Mouse (Mus musculus) CD8-positive naive resting alpha-beta T cell, adult 2 months (primary cell): ENCODE measurements around the gene Ssbp4.
"Not testable (repeated sequence)": the region's sequence is repeated elsewhere in the genome, so short reads cannot be mapped to it uniquely, and the experiment has no call there.

ENCODE experiments used
- DNase-seq, 2 experiments: peaks; one replicate each; pipeline ENCODE4 v3.0.0; 2022; ENCODE audit warnings: low read depth in 2 of 2, low spot score in 2 of 2

The Ssbp4 gene

DNA sequence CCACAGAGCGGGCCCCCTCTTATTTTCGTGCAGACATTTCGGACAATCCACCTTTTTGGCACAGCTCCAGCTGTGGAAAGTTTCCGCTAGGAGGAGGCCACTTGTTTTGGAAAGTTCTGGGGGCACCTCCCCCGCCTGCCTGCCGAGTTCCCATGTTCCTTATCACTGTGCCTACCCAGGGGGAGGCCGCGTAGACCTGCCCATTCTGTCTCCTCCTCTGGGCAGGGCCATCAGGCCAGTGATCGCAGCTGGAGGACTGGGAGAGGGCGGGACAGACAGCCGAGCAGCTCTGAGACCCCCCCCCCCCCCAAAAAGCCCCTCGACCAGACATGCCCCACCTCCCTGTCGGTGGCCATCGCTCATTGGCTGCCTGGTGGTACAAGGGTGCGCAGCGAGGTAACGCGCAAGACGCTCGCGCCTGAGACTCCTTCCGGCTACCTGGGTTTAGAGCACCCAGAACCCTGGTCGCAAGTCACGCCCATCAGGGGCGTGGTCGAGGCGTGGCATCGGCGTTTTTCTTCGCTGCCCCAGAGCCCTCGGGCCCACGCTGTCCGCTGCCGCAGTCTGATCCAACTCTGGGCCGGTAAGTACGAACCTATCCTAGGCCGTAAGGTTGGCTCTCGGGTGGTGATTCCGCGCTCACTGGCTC lies 14.6 kb downstream of the Ssbp4 start, which contains the start of gene Isyna1:
Isyna1 (plus strand) TSS at position 413 of the 649 bp plus-strand sequence.
- peak; percentile 58 to 65 for DNase-seq

DNA sequence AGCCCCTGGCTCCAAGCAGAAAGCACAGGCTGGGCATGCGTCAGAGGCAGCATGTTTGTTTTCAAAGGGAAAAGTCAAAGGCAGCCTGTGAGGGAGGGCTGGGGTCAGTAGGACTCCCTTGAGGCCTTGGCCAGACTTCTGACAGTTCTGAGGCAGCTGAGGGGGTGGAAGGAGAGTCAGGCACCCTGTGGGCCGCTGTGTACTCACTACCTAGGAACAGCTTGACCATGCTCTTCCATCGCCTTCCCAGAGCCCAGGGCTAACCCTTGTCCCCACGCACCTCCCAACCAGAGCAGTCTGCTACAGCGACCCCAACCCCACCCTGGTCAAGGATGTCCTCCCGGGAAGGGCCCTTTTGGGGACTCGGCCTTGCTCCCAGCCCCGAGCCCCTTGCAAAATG lies 15.5 kb downstream of the Ssbp4 start:
- no peak for DNase-seq

DNA sequence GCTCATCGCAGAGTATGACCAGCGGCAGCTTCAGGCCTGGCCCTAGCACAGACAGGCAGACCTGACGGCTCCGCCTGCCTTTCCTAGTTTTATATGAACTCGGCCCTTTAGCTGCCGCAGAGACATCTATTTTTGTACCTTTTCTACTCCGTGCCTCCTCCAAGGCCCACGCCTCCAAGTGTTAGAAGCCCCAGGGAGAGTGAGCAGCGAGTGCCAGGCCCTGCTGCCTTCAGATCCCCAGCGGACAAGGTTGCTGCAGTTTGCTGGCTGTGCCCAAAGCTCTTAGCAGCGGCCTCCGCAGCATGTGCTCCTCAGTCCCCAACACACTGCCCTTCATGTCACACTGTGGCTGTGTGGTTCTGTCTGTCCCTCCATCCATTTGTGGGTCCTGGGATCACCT lies 17.1 kb downstream of the Ssbp4 start:
- DNase-seq, result no peak

DNA sequence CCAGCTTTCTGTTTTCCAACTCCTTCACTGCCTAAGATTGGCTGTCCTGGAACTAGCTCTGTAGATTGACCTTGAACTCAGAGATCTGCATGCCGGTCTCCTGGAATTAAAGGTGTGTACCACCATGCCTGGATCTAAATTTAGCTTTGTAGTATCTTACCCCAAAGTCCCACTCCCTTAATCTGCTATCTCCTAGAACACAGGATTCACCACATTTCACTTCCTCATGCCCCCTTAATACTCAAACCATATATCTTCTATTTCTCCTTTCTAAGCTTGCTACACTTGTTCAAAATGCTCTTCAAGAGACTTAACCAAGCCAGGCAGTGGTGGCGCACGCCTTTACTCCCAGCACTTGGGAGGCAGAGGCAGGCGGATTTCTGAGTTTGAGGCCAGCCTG lies 20.7 kb downstream of the Ssbp4 start:
- DNase-seq, result not testable (repeated sequence)

DNA sequence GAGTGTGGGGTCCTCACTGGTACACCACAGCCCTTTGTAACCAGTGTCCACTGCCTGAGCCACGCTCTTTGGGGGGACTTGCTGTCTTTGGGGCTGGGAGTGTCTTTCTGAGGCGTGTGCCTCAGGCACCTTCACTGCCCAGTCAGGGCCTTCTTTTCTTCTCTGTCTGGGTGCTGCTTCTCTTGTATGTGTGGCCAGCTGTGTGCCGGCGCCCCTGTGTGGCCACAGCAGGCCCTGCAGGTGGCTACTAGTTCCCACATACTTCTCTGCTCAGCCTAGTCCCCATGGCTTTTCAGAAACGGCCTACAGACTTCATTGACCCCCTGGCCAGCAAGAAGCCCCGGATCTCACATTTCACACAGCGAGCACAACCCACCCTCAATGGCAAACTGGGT lies 23.4 kb downstream of the Ssbp4 start:
- peak in 1 of 2 experiments; percentile 52 for DNase-seq

DNA sequence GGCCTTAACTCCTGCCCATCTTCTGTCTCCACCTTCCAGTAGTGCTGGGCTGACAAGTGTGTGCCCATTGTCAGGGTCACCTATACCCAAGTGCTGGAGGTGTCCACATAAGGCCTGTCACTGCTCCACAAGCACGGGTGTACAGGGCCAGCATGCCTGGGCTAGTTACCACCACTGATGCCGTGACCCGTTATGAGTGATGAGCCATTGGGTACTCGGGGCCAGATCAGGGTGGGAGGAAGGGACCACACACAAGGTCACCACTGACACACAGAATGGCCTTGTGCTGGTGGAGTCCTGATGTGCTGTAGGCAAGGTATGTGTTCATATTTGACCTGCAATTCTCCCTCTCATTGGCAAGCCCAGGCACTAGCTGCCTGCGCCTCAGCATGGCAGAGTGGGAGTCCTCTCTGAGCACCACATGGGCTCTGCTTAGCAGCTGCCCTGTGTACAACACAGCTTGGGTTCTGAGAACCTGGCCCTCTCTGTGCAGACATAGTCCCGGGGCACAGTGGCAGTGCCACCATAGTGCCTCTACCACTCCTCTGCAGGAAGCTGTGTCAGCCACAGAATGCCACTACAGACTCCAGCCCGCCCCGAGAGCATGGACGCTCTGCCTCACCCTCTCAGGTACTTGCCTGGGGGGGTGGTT lies 23.9 kb downstream of the Ssbp4 start:
- DNase-seq, result no peak

DNA sequence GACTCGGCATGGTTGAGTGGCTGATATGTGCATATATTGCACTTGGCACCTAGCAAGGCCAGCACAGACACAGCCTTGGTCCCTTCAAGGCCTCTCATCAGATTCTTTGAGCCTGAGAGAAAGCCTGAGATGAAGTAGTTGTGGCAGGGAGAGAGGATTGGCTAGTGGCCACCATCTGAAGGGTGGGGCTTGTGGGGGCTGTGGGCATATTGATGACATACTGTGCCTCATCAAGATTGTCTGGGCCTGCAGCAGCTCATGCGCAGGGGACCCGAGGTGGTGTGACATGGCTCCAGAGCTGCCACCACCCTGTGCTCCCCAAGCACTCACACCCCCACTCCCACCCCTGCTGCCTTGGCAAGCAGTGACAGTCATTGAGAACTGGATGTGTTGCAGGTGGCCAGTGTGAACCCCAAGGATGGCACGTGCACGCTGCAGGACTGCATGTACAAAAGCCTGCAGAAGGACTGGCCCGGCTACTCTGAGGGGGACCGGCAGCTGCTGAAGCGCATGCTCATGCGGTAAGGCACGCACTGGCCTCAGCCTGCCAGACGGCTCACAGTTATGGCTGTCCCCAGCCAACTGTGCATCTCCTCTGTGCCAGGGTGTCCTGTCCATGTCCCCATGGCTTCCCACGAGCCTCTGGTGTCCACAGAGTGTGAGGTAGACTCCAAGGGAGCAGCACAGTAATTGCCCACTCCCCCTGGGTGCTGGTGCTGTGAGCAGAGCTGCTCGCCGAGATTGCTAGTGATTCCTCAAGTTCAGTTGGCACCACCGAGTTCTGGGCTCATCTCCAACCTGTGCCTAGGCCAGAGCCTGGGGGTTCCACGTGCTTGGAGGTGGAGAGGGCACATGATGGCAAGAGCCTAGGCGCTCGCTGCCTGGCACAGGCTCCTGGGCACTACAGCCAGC lies 24.9 kb downstream of the Ssbp4 start:
- DNase-seq, result no peak

DNA sequence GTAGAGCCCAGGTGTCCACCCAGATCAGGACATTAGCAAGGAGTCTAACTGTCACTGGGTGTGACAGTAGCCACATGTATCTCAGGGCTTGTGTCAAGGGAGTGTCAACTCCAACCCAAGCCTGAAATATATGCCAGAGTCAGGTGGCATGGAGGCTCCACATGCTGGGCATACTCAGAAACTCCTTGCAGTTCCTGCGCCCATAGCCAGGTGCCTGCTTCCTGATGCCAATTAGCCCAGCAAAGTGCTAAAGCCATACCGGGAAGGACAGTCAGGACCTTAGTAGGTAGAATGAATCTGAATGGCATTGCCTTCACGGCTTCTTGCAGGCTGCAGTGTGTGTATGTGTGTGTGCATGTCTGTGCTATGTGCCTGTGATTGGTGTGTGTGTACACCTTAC lies 31.5 kb downstream of the Ssbp4 start:
- no peak for DNase-seq

DNA sequence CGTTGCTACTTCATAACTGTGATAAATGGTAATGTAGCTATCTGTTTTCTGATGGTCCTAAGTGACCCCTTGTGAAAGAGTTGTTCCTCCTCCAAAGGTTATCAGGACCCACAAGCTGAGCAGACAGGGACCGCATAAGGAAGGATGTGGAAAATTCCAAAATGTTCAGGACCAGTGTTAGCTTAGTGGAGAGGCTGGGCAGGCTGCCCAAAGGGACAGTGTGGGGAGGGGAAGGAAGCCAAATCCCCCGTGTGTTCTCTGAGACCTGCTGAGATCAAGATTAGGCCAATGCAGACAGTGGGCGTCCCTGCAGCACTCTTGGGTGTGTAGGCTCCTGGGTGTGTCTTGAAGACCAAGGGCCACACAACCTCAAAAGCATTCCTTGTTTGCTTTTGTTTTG lies 33.8 kb downstream of the Ssbp4 start:
- DNase-seq, result no peak

DNA sequence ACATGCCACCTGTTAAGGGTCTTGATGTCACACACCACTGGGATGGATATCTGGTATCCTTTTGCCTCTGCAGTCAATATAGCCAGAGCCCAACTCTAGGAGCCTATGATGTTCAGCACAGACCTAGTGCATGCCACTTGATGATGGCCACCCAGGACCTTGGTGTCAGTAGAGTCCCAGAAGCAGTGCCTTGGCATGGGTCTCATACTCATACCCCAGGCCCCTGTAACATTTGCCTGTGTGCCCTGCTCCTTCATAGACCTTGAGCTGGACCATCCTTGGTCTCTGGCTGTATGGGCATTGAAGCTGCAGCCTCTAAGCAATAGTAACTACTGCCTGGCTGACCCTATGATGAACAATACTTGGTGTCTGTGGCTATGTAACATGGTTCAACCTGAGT lies 34.4 kb downstream of the Ssbp4 start:
- no peak for DNase-seq

DNA sequence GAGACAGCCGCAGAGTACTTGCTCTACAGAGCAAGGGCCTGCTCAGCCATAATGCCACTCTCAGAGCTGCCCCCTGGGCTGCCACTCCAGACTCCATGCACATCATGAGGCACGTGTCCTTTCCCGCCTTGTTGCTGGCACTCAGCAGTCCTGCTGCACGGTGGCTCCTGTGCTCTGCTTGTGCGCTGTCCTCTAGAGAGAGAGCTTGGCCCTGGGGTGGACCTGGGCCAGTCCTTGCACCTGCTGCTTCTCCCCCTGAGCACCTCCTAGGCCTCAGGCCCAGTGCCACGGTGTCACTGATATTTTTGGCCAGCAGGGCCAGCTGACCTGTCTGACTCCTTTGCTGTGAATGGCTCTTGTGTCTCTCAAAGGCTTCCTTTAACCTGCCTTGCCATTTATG lies 37.7 kb downstream of the Ssbp4 start:
- DNase-seq, result no peak

DNA sequence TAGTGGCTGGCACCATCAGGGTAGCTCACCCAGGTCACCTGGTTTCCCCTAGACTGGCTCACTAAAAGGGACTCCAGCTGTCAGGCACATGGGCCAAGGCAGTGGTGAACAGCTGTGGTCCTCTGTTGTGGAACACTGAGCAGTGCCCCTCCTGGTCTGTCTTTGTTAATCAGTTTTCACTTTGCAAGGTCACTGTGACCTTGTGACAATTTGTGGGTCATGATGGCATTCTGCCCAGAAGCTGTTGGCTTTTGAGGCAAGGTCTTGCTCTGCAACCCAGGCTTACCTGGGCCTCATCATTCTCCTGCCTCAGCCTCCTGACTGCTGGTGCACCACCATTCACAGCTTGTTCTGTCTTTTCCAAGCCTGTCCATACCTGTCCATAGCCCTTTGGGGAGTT lies 38.3 kb downstream of the Ssbp4 start:
- DNase-seq, result no peak

DNA sequence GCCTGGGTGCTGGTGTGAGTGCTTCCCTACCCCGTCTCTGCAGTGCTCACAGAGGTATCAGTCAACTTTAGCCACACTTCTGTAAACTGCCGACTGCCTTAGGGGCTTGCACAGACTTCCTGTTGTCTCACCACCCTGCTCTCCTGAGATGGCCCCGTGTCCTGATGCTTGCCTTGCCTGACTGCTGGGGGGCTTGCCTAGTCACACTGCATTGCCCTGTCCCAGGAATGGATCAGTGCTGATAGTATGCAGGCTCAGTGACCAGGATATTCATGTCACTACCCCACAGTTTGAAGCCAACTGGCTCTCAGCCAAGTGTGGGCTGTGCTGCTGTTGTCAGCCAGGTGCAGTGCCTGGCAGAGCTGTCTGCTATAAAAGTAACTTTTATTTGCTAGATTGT lies 43.1 kb downstream of the Ssbp4 start:
- DNase-seq, result no peak

DNA sequence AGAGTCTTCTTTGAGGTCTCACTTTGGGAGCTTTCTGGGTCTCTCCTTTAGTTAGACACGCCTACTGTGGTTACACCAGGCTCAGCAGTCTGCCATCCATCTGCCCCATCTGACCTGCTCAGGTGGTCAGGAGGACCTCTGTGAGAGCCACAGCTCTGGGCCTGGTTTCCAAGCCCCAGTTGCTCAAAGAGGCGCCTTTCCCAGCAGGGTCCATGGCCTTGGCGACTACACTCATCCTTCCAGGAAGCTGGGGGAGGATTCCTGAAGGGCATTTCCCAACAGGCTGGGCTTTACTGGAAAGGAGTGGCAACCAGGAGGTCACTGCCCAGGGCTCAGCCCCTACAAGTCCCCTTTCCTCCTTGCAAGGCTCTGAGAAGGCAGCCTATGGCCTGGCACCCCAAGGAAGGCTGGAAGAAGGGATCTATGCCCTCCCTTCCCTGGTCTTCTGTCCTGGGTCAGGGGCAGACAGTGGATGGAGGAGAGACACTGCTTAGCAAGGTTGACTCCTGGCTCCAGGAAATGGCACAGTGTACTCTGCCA lies 43.9 kb downstream of the Ssbp4 start:
- no peak for DNase-seq

DNA sequence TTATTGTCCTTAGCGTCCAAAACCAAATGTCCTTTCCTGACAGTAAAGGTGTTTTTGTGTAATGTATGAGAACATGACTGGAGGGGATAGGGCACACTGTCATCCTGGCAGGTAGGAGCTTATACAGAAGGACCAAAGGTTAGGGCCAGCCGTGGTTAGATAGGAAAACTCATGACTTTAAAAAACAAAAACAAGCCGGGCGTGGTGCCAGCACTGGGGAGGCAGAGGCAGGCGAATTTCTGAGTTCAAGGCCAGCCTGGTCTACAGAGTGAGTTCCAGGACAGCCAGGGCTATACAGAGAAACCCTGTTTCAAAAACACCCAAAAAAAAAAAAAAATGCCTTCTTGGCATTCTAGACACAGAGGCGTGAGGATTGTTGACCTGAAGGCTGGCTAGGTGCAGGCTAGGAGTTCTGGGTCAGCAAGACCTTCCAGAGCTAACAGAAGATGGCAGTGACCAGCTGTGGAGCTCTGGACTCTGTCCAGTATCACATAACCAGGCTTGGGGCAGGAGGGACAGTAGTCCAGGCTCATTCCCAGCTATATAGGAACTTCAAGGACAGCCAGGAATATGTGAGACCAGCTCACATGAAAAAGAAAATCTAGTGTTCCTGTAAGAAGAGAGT lies 44.8 kb downstream of the Ssbp4 start:
- DNase-seq, result no peak

DNA sequence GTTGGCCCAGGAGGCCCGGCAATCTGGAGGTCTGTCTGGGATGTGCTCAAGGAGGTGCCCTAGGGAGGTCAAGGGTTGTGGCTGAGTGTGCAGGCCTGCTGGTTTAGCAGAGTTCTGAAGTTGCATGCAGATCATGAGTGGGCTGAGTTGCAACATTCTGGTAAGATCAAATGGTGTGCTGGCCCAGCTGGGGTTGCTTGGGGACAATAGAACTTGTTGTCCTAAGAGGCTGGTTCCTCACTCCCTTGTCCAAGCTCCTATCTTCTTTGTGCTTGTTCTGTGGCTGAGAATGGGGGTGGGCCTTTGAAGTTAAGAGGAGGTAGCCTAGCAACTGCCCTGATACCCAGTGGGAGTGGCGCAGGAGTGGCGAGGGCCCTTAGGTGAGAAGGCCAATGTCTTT lies 45.9 kb downstream of the Ssbp4 start:
- no peak for DNase-seq

DNA sequence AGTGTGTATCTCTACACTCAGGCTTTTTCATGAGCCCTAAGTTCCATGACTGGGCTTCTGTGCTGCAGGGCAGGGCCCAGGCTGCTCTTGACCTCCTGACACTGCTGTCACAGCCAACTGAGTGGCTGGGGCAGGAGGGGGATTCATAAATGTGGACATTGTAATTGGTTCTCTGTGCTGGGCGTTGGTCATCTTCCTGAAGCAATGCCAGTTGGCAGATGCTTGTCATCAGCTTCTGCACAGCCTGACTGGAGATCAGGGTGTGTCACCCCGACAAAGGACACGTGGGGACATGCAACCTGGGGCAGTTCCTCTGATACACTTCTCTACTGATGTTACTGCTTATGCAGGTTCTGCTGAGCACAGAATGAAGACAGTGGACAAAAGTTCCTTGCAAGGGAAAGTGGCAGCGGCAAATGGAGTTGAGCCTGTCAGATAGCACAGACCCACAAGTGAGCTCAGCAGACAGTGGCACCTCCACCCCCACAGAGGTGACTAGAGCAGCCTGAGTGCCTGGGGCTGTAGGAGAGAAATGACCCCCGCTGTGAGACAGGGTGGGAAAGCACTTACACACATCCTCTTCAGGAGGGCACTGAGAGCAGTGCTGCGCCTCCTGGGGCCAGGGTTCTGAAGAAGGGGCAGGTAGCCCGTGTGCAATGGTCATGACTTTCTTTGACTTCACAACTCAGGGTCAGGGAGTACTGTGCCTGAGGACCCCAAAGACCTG lies 46.7 kb downstream of the Ssbp4 start:
- no peak for DNase-seq

DNA sequence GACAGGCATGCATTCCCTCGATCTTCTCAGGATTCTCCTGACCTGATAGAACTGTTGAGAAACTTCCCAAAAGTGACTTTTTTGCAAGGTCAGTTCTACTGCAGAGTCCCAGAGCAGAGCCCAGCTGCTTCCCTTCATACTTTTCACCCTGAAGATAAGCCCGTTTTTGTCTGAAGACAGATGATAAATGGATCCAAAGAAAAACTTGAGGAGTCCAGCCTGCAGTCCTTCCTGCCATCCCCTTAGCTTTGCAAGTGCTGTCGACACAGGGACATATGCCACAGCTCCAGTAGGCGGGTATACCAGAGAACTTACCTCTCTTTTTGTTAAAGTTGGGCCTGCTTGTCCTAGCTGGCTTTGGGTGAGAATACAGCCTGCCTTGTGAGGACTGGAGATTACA lies 47.3 kb downstream of the Ssbp4 start:
- DNase-seq, result no peak

DNA sequence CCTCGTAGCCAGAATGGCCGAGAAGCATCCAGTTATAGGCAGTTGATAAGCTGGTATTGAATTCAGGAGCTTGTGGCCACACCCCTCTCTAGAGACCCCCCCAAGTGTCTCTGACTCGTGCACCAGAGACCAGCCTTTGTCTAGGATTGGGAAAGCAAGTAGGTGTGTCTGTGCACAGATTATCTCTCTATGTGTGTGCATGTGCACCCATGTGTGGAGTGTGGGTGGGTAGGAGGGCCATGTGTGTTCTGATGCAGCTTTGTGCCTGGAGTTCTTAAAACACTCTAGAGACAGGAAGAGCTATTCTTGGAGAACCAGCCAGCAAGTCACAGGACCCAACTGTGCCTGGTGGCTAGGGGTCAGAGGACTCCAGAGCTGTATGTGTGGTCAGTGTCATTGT lies 48.1 kb downstream of the Ssbp4 start:
- DNase-seq, result no peak

DNA sequence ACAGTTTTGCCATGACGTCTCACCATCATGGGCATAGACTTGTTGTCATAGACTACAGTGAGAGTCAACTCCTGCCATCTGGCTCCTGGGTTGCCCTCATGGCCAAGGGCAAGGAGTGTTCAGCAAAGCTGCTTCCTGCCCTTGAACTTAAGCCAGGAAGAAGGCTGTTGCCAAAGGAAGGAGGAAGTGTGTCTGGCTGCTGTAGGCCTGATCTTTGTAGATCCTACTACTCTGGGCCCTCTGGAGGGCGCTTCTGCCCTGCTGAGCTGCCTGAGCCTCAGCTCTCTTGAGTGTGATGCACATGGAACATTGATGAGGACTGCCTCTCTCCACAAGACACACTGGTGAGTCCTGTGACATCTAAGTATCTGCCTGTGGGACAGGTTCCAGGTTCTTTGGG lies 48.6 kb downstream of the Ssbp4 start:
- DNase-seq, result no peak

DNA sequence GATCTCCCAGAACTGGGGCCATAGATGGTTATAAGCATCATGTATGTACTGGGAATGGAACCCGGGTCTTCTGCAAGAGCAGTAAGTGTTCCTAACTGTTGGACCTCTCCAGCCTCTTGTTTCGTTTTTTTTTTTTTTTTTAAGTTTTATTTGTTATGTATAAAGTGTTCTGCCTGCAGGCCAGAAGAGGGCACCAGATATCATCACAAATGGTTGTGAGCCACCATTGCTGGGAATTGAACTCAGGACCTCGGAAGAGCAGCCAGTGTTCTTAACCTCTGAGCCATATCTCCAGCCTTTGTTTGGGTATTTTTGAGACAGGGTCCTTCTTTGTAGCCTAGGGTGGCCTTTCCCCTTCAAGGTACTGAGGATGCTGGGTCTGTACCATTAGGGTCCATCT lies 49.7 kb downstream of the Ssbp4 start:
- peak in 1 of 2 experiments; percentile 12 for DNase-seq
